Mouse (Mus musculus): Measurements from ENCODE around the gene Esr1. TPM values are rescaled to one million over a fixed set of nuclear protein-coding genes. Genes with fewer than 3 reads are reported as not detected.

Esr1 gene
- polyA plus RNA-seq, 2 experiments: 0.79 to 1.1 TPM

DNA sequence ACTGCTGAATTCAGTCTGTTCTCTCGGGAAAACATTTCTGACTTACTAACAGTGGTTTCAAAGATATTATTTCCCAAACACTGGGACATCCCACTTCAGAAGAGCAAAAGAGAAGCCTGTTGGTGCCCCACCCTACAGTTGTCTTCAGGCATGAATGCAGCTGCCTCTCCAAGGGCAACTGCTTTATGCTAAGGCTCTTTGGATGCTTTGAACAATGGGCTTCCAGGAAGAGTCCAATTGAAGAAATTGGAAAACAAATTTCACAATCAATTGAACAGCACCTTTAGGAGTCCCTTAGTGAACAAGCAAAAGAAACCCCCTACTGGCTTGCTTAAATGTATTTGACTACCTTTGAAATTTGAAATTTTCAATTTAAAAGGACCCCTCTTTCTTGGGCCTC, 415.8 kb downstream of the Esr1 start:
- no peak for DNase-seq (ENCODE audit: low spot score)
- H3K36me3 ChIP-seq (ENCODE audit: control insufficient read depth, insufficient read depth, low read length): peaks cover 2% of the 10 kb centered on the region
- no peak overlapping the region for H3K9ac ChIP-seq (ENCODE audit: low read depth, low read length, severe bottlenecking)
- H3K9me3 ChIP-seq (ENCODE audit: control insufficient read depth, low read length): no peaks in the 10 kb centered on the region
- H3K4me2 ChIP-seq (replicated peaks; ENCODE audit: low read depth, low read length, severe bottlenecking): no peak overlapping the region
- no peak overlapping the region for H3K4me3 ChIP-seq (replicated peaks; ENCODE audit: low read length)
- WGBS: 77% methylated on average over 1 of the region's 1 CpGs
- H3K27me3 ChIP-seq (ENCODE audit: control insufficient read depth, insufficient read depth, low read length): no peaks in the 10 kb centered on the region
- no peak for ATAC-seq (ENCODE audit: low FRiP score, low read depth)
- H3K4me1 ChIP-seq (ENCODE audit: control insufficient read depth, insufficient read depth, low read length): no peaks in the 10 kb centered on the region
- no peak overlapping the region for H3K27ac ChIP-seq (replicated peaks; ENCODE audit: low read depth, low read length)
- TF ChIP-seq POLR2A (IDR thresholded peaks at IDR 0.05; ENCODE audit: borderline replicate concordance, extremely low read depth, insufficient read depth, insufficient read length): no peak

DNA sequence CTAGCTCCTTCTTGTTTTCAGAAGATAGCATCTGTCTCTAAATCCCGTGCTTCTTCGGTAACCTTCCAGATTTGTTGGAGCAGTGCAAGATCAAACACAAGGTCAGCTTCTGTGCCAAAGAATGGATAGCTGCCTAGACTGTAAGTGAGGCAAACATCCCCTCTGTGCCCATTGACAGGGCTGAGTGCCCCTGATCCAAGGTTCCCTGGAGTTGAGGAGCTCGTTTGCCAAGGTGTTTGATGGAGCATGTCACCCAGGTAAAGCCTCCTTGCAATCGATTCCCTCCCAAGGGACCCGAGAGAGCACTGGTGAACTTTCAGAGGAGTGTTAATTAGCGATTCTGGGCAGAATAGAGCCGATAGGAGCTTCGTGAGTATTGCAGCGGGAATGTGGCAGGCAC, 416.9 kb downstream of the Esr1 start:
- TF ChIP-seq POLR2A (IDR thresholded peaks at IDR 0.05; ENCODE audit: borderline replicate concordance, extremely low read depth, insufficient read depth, insufficient read length): no peak
- Histone ChIP-seq H3K9ac (ENCODE audit: low read depth, low read length, severe bottlenecking) (no peak overlapping the region), H3K4me3 (replicated peaks; ENCODE audit: low read length) (no peak overlapping the region), H3K36me3 (ENCODE audit: control insufficient read depth, insufficient read depth, low read length) (peaks cover 8% of the 10 kb centered on the region), H3K9me3 (ENCODE audit: control insufficient read depth, low read length) (no peaks in the 10 kb centered on the region), H3K4me1 (ENCODE audit: control insufficient read depth, insufficient read depth, low read length) (no peaks in the 10 kb centered on the region), H3K27me3 (ENCODE audit: control insufficient read depth, insufficient read depth, low read length) (no peaks in the 10 kb centered on the region), H3K4me2 (replicated peaks; ENCODE audit: low read depth, low read length, severe bottlenecking) (no peak overlapping the region), H3K27ac (replicated peaks; ENCODE audit: low read depth, low read length) (no peak overlapping the region)
- DNase-seq (ENCODE audit: low spot score) (no peak), ATAC-seq (ENCODE audit: low FRiP score, low read depth) (no peak)
- 88% methylated on average over 9 of the region's 9 CpGs for WGBS

DNA sequence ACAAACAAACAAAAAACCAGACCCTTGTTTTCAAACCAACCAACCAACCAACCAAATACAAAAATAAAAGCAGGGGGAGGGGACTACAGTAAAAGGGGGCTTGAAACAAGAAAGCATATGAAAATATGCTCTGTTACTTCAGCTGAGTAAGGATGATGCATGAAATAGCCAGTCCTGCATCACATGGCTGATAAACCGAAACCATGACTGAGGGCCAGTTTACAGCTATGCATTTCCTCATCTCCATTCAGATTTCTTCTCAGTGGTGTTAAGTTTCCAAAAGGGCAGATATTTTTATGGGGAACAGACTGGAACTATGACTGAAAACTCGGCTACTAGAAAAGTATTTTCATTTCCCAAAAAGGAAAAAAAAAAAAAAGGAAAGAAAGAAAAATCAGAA, 417.8 kb downstream of the Esr1 start:
- no peak for ATAC-seq (ENCODE audit: low FRiP score, low read depth)
- H3K36me3 ChIP-seq (ENCODE audit: control insufficient read depth, insufficient read depth, low read length): peaks cover 8% of the 10 kb centered on the region
- no peak overlapping the region for H3K4me2 ChIP-seq (replicated peaks; ENCODE audit: low read depth, low read length, severe bottlenecking)
- H3K4me3 ChIP-seq (replicated peaks; ENCODE audit: low read length): no peak overlapping the region
- no peaks in the 10 kb centered on the region for H3K4me1 ChIP-seq (ENCODE audit: control insufficient read depth, insufficient read depth, low read length)
- no peaks in the 10 kb centered on the region for H3K27me3 ChIP-seq (ENCODE audit: control insufficient read depth, insufficient read depth, low read length)
- DNase-seq (ENCODE audit: low spot score): no peak
- TF ChIP-seq POLR2A (IDR thresholded peaks at IDR 0.05; ENCODE audit: borderline replicate concordance, extremely low read depth, insufficient read depth, insufficient read length): no peak
- H3K9ac ChIP-seq (ENCODE audit: low read depth, low read length, severe bottlenecking): no peak overlapping the region
- no peak overlapping the region for H3K27ac ChIP-seq (replicated peaks; ENCODE audit: low read depth, low read length)
- 53% methylated on average over 2 of the region's 2 CpGs for WGBS
- H3K9me3 ChIP-seq (ENCODE audit: control insufficient read depth, low read length): no peaks in the 10 kb centered on the region

DNA sequence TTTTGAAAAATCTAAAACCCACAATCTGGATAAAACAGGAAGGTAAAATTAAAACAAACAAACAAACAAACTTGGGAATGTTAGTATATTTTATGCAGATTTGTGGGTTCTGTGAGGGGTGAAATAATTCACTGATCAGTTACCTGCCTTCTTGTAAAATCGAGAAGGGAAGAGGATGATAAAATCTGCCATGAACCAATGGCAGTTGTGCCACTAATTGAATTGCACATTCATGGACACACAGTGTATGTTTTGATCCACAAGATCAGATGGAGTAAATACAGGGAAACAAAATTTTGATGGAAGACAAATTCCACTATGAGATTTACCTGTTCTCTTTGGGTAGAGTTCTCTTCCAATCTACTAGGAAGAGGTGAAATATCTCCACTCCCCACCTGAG, 418.5 kb downstream of the Esr1 start:
- WGBS: 75% methylated on average over 1 of the region's 1 CpGs
- DNase-seq (ENCODE audit: low spot score) (no peak), ATAC-seq (ENCODE audit: low FRiP score, low read depth) (no peak)
- Histone ChIP-seq H3K4me1 (ENCODE audit: control insufficient read depth, insufficient read depth, low read length) (no peaks in the 10 kb centered on the region), H3K27me3 (ENCODE audit: control insufficient read depth, insufficient read depth, low read length) (no peaks in the 10 kb centered on the region), H3K36me3 (ENCODE audit: control insufficient read depth, insufficient read depth, low read length) (peaks cover 8% of the 10 kb centered on the region), H3K27ac (replicated peaks; ENCODE audit: low read depth, low read length) (no peak overlapping the region), H3K9ac (ENCODE audit: low read depth, low read length, severe bottlenecking) (no peak overlapping the region), H3K4me2 (replicated peaks; ENCODE audit: low read depth, low read length, severe bottlenecking) (no peak overlapping the region), H3K9me3 (ENCODE audit: control insufficient read depth, low read length) (no peaks in the 10 kb centered on the region), H3K4me3 (replicated peaks; ENCODE audit: low read length) (no peak overlapping the region)
- no peak for TF ChIP-seq POLR2A (IDR thresholded peaks at IDR 0.05; ENCODE audit: borderline replicate concordance, extremely low read depth, insufficient read depth, insufficient read length)

DNA sequence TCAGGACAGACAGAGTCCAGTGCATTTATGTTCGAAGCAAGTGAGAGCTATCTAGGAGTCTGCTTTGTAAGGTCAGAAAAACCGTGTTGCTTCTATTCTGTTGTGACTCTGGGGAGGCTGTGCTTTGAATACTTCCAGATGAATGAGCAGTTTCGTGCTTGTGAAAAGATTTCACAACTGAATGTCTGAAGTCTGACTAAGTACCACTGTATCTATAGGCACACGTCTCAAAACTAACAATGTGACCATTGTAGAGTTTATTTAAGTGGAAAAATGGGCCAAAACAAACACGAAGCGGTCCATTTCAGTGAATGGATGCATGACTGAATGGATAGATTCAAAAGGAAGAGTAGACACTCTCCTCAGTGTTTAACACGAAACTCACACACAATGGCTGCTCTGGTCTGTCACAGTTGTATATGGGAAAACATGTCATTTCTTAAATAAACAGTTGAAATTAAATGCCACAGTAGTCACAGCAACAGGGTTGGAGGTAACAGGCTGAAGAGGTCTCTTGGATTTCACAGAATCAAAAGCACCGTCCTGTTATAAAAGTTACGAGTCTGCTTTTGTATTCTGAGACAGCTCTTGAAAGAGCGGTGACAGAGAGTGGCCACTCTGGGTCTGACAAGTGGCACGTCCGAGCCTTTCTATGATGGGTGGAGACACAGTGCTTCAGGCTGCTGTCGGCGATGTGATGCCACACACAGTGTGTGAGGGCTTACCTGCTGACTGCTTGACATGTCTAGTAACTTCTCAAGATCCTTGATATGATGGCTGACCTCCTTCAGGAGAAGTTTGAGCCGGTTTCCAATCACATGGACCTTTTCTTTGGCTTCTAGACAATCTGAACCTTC, 421.0 kb downstream of the Esr1 start:
- peaks cover 12% of the 10 kb centered on the region for H3K36me3 ChIP-seq (ENCODE audit: control insufficient read depth, insufficient read depth, low read length)
- H3K4me2 ChIP-seq (replicated peaks; ENCODE audit: low read depth, low read length, severe bottlenecking): no peak overlapping the region
- H3K9ac ChIP-seq (ENCODE audit: low read depth, low read length, severe bottlenecking): no peak overlapping the region
- H3K4me3 ChIP-seq (replicated peaks; ENCODE audit: low read length): no peak overlapping the region
- WGBS: 83% methylated on average over 15 of the region's 15 CpGs
- H3K27ac ChIP-seq (replicated peaks; ENCODE audit: low read depth, low read length): no peak overlapping the region
- TF ChIP-seq POLR2A (IDR thresholded peaks at IDR 0.05; ENCODE audit: borderline replicate concordance, extremely low read depth, insufficient read depth, insufficient read length): no peak
- H3K9me3 ChIP-seq (ENCODE audit: control insufficient read depth, low read length): no peaks in the 10 kb centered on the region
- H3K4me1 ChIP-seq (ENCODE audit: control insufficient read depth, insufficient read depth, low read length): no peaks in the 10 kb centered on the region
- H3K27me3 ChIP-seq (ENCODE audit: control insufficient read depth, insufficient read depth, low read length): no peaks in the 10 kb centered on the region
- ATAC-seq (ENCODE audit: low FRiP score, low read depth): no peak
- DNase-seq (ENCODE audit: low spot score): no peak

All from limb, embryonic 14.5 days (tissue).